Mouse (Mus musculus) forebrain, embryonic 11.5 days (tissue): Measurements from ENCODE around the gene Snapin. TPM values are rescaled to one million over a fixed set of nuclear protein-coding genes. Genes with fewer than 3 reads are reported as not detected.
A peak's percentile ranks its signal among the peaks of the same experiment; 100 is the strongest.

Experiments used
- ATAC-seq: fragments of 200-750 bp; cut with Nextera tagmentation; replicated peaks from 2 replicates; pipeline ENCODE4 v1.8.0; 2017; ENCODE audit warnings: moderate TSS enrichment; ENCODE audit not compliant: low FRiP score
- DNase-seq: peaks from one replicate; pipeline ENCODE4 v3.0.0-alpha.2; 2017; ENCODE audit warnings: low spot score
- H3K27ac ChIP-seq: fragments of 300-500 bp; sonication (generic); 2 replicates; pipeline ENCODE4 v1.5.1; 2014; ENCODE audit warnings: low read depth, low read length
- H3K27me3 ChIP-seq: fragments of 300-500 bp; sonication (generic); 2 replicates; pipeline ENCODE4 v1.6.1; 2014; ENCODE audit warnings: mild to moderate bottlenecking, low read length, mixed read lengths; ENCODE audit not compliant: control insufficient read depth, insufficient read depth
- H3K36me3 ChIP-seq: fragments of 300-500 bp; sonication (generic); 2 replicates; pipeline ENCODE4 v1.6.1; 2014; ENCODE audit warnings: mild to moderate bottlenecking, low read length, moderate library complexity, mixed read lengths; ENCODE audit not compliant: control insufficient read depth, insufficient read depth
- H3K4me1 ChIP-seq: fragments of 300-500 bp; sonication (generic); replicated peaks from 2 replicates; pipeline ENCODE4 v1.6.1; 2014; ENCODE audit warnings: low read length, mixed read lengths; ENCODE audit not compliant: control insufficient read depth, insufficient read depth
- H3K4me2 ChIP-seq: fragments of 300-500 bp; sonication (generic); 2 replicates; pipeline ENCODE4 v1.6.1; 2014; ENCODE audit warnings: low read depth, mild to moderate bottlenecking, low read length, moderate library complexity, mixed read lengths; ENCODE audit not compliant: severe bottlenecking
- H3K4me3 ChIP-seq: fragments of 300-500 bp; sonication (generic); 2 replicates; pipeline ENCODE4 v1.5.1; 2014; ENCODE audit warnings: low read depth, low read length
- H3K9ac ChIP-seq: fragments of 300-500 bp; sonication (generic); 2 replicates; pipeline ENCODE4 v1.6.1; 2014; ENCODE audit warnings: low read length
- H3K9me3 ChIP-seq: fragments of 300-500 bp; sonication (generic); 2 replicates; pipeline ENCODE4 v1.6.1; 2016; ENCODE audit warnings: low read length, mixed read lengths; ENCODE audit not compliant: control insufficient read depth
- WGBS: fragments of 180-500 bp; shearing (Covaris S2); extraction: QIAGEN DNeasy Blood & Tissue Kit; methylation state at CpG from one replicate; pipeline ENCODE4 v1.1.7; 2014; 5-methylcytosine and 5-hydroxymethylcytosine counted together
- polyA plus RNA-seq: library from polyadenylated mRNA; unstranded; fragments of >200 nt; fragmentation: Nextera tagmentation; extraction: Ambion mirVana; gene quantifications from 2 replicates; pipeline ENCODE4 v1.2.1, GENCODE M21; 2014

Snapin gene
- 66.3 and 68.3 TPM in 2 replicates for polyA plus RNA-seq

DNA sequence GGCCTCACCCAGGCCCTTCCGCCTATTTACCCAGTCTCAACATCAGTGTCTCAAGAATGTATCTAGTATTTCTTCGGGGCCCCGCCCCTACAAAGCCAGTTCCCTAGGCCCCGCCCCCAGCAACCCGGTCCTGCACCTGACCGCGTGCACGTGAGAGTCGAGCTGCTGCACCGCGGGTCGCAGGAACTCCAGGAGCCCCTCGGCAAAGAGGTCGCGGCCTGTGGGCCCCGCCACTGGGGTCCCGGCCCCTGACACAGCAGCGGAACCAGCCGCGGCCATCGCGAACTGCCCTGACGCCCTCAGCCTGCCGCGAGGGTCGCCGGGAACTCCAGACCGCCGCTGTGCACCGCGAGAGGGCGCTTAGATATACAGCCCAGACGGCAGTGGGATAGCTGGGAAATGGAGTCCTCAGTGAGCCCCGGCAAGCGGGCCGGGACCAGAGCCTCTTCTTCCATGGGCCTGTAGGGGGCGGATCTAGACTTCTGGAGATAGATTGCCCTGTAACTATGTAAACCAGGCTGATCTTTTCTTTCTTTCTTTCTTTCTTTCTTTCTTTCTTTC, at the start of gene Snapin:
TSS of gene Snapin (minus strand) at position 338 of the 561 bp plus-strand sequence.
- under 1% methylated on average over 37 of the region's 37 CpGs for WGBS
- ATAC-seq, result peak; percentile 98
- DNase-seq, result peak; percentile 97
- Histone ChIP-seq H3K9me3 (no peaks in the 10 kb centered on the region), H3K36me3 (peaks cover 11% of the 10 kb centered on the region), H3K4me1 (0 out of 2 replicates have a peak, but pooled peaks cover 5% of the 10 kb centered on the region), H3K27ac (no peak within 1 kb of the TSS), H3K27me3 (no peaks in the 10 kb centered on the region), H3K9ac (peak within 1 kb of the TSS; percentile 77), H3K4me2 (peak within 1 kb of the TSS; percentile 57), H3K4me3 (peak within 1 kb of the TSS; percentile 75)

DNA sequence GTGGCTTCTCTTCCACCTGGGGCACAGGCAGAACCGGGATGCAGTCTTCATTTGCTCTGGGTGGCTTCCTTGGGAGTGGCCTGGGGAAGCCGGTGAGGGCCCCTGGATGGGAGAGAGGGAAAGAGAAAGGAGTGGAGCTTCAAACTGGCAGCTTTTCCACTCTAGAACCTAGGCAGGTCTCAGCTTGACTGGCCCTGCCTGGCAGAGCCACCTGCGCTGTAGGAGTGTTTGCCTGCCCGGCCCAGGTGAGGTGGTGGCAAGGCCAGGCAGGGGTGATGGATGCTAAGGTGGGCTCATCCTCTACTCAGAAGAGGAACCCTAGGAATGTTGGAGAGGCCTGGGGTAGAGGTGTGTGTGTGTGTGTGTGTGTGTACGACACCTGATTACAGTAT, 47.1 kb upstream of the Snapin start:
- ATAC-seq (no peak), DNase-seq (no peak)
- Histone ChIP-seq H3K9ac (no peak overlapping the region), H3K4me2 (no peak overlapping the region), H3K27ac (no peak overlapping the region), H3K27me3 (no peaks in the 10 kb centered on the region), H3K4me3 (no peak overlapping the region), H3K36me3 (no peaks in the 10 kb centered on the region), H3K9me3 (no peaks in the 10 kb centered on the region), H3K4me1 (peaks cover 2% of the 10 kb centered on the region; the same call in 1 of the 2 replicates)
- 79% methylated on average over 5 of the region's 5 CpGs for WGBS

DNA sequence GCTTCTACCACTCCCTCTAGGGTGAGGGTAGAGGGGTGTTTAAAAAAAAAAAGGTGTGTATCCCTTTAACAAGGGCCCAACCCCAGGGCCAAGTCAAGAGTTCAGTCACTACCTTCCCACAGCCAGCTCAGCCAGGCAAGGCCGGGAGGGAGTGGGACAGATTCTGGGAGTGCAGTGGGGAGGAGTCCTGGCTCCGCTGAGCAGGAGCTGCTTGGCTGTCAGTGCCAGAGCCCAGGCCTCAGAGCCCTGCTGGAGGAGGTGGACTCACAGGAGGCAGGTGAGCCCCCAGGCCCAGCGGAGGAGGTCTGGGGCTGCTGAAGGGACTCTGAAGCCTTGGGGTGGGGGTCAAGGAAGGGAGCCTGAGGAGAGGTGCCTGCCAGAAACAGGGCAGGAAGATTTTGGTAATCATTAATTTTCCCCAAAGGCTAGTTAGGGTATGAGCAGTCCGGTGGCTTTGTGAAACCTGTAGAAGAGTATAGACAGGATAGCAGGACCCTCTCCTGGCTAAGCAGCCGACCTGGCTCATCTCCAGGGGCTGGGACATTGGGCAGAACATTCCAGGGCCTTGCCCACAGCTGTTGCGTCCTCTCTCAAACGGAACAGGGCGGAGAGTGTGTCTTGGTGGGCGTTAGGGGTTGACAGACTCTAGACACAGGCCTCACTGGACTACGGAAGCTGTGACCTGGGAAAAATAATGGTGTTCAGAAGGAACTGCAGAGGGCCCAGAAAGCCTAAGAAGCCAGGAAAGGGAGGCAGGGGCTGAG, 46.5 kb upstream of the Snapin start, which contains the start of gene S100a16:
TSS of gene S100a16 (plus strand) at position 114 of the 764 bp plus-strand sequence.
- no peaks in the 10 kb centered on the region for H3K27me3 ChIP-seq
- no peak within 1 kb of the TSS for H3K9ac ChIP-seq
- H3K27ac ChIP-seq, result no peak within 1 kb of the TSS
- no peak for DNase-seq
- WGBS, result 55% methylated on average over 10 of the region's 10 CpGs
- H3K4me1 ChIP-seq, result peaks cover 2% of the 10 kb centered on the region; the same call in 1 of the 2 replicates
- ATAC-seq, result no peak
- no peak within 1 kb of the TSS for H3K4me3 ChIP-seq
- H3K9me3 ChIP-seq, result no peaks in the 10 kb centered on the region
- no peak within 1 kb of the TSS for H3K4me2 ChIP-seq
- H3K36me3 ChIP-seq, result no peaks in the 10 kb centered on the region

DNA sequence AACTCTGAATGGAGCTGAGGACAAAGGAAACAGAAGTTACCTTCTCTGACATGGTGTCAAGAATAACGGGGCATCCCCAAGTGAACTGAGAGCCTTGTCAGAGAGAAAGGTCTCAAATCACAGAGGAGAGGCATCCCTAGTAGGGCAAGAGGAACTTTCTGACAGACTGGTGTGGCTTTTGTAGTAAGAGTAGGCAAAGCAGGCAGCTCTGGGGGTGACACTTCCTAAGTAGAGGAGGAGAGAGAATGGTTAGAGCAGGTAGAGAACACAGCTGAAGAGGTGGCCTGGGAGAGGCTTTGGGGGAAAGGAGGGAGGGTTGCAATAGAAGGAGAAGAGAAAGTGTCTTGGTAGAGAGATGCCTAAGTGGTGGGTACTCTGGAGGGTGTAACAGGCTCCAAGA, 44.6 kb upstream of the Snapin start:
- Histone ChIP-seq H3K9me3 (no peaks in the 10 kb centered on the region), H3K4me2 (no peak overlapping the region), H3K27me3 (no peaks in the 10 kb centered on the region), H3K27ac (no peak overlapping the region), H3K9ac (no peak overlapping the region), H3K4me3 (no peak overlapping the region), H3K4me1 (no peaks in the 10 kb centered on the region), H3K36me3 (no peaks in the 10 kb centered on the region)
- ATAC-seq (no peak), DNase-seq (no peak)
- WGBS, result 56% methylated on average over 1 of the region's 1 CpGs

DNA sequence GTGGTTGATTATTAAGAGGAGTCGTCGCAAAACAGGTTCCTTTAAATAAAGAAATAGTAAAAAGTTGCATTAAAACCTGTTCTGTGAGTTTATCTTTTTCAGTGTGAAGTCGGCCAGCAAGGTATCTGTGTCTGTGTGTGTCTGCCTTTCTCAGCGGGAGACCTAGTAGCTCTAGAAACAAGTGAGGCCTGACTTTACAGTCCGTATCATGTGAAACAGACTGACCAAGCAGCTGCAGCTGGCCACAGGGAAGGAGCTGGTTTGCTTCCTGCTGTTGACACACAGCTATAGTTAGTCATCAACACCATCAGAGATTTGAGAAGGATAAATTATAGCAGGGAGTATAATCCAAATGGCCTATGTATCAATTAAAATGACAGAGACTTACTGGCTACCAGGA, 40.9 kb upstream of the Snapin start:
- Histone ChIP-seq H3K9me3 (no peaks in the 10 kb centered on the region), H3K9ac (no peak overlapping the region), H3K27ac (no peak overlapping the region), H3K4me1 (no peaks in the 10 kb centered on the region), H3K4me2 (no peak overlapping the region), H3K4me3 (no peak overlapping the region), H3K36me3 (no peaks in the 10 kb centered on the region), H3K27me3 (no peaks in the 10 kb centered on the region)
- DNase-seq (no peak), ATAC-seq (no peak)
- 74% methylated on average over 5 of the region's 5 CpGs for WGBS

DNA sequence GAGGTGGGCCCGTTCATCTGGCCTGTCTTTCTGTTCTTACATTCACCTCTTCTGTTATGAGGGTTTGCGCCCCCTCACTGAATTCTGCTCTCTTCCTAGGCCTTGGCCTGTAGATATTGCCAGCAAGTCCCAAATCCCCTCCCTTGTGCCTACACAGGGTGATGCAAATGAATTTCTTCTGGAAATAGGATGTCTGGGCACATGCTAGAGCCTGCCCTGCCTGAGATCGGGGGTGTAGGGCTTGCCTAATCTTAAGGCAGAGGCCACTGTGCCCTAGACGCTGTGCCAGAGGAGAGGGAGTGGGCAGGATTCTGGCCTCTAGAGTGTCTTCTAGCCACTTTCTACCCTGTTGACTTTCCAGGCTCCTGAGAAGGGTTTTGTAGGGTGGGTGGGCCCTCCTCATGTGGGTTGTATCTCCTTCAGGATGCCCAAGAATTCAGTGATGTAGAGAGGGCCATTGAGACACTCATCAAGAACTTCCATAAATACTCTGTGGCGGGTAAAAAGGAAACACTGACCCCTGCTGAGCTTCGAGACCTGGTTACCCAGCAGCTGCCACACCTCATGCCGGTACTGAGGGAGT, 36.5 kb upstream of the Snapin start:
- H3K4me2 ChIP-seq, result no peak overlapping the region
- no peaks in the 10 kb centered on the region for H3K27me3 ChIP-seq
- no peak for DNase-seq
- WGBS, result 85% methylated on average over 7 of the region's 7 CpGs
- H3K4me1 ChIP-seq, result no peaks in the 10 kb centered on the region
- H3K4me3 ChIP-seq, result no peak overlapping the region
- H3K27ac ChIP-seq, result no peak overlapping the region
- ATAC-seq, result no peak
- H3K9me3 ChIP-seq, result no peaks in the 10 kb centered on the region; the same call in 1 of the 2 replicates
- no peak overlapping the region for H3K9ac ChIP-seq
- H3K36me3 ChIP-seq, result no peaks in the 10 kb centered on the region

DNA sequence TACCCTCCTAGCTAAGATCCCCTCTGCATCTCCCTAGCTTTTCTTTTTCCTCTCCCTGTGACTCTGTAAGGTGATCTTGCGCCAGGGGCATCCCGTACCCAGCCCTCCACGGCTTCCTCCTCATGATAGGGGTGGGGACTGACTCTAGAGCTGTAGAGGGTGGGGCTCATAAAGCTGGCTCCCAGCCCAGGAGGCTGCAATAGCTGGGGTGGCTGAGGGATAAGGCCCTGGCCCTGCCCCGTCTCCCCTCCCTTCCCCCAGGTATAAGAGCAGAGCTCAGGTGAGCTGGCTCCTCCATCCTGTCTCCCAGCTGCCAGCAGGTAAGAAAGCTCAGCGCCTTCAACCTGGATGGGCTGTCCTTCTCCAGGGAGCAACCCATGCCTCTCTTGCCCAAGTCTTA, 35.7 kb upstream of the Snapin start, which contains the start of gene S100a14:
TSS of gene S100a14 (plus strand) at position 277 of the 400 bp plus-strand sequence.
- Histone ChIP-seq H3K9ac (no peak within 1 kb of the TSS), H3K4me3 (no peak within 1 kb of the TSS), H3K4me1 (no peaks in the 10 kb centered on the region), H3K4me2 (no peak within 1 kb of the TSS), H3K27ac (no peak within 1 kb of the TSS), H3K9me3 (no peaks in the 10 kb centered on the region; the same call in 1 of the 2 replicates), H3K27me3 (no peaks in the 10 kb centered on the region), H3K36me3 (no peaks in the 10 kb centered on the region)
- WGBS, result 80% methylated on average over 5 of the region's 5 CpGs
- no peak for ATAC-seq
- DNase-seq, result no peak

DNA sequence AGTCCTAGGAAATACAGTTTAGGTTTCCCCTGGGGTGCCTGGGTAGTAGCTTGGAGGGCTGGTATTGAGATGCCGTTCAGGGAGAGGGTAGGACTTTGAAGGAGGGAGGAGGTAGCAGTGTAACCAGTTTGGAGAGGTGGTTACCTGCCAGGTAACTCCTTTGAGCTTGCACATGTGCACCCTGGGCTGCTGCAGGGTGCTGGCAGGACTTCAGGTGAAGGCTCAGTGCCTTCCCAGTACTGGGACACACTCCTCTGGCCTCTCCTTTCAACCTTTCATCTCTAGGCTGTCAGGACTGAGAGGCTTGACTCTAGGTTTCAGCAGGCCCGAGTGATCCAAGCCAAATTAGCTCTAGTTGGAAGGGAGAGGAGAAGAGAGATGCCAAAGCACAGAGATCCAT, 35.2 kb upstream of the Snapin start:
- no peak overlapping the region for H3K27ac ChIP-seq

More for the DNA sequence above, 35.2 kb upstream of the Snapin start:
- H3K9ac ChIP-seq, result no peak overlapping the region
- no peak overlapping the region for H3K4me2 ChIP-seq
- H3K36me3 ChIP-seq, result no peaks in the 10 kb centered on the region
- no peaks in the 10 kb centered on the region for H3K27me3 ChIP-seq
- DNase-seq (no peak), ATAC-seq (no peak)
- WGBS, result 81% methylated on average over 2 of the region's 2 CpGs
- no peak overlapping the region for H3K4me3 ChIP-seq
- H3K4me1 ChIP-seq, result no peaks in the 10 kb centered on the region
- H3K9me3 ChIP-seq, result no peaks in the 10 kb centered on the region; the same call in 1 of the 2 replicates
